8 mouse cellular contexts compared by ENCODE assay signal in genomic region chr8:110267268-110267667, GRCm38 (mm10). TPM values are rescaled to one million over a fixed set of nuclear protein-coding genes. Genes with fewer than 3 reads are reported as not detected.
DNase-seq lines count a peak whose midpoint lies in the region; ATAC-seq and TF ChIP-seq lines count a peak whose summit lies in the region.

No protein-coding gene starts in this region.

- ATAC-seq in heart, postnatal 0 days (ENCODE audit: insufficient read depth, low read depth): no peak
- no peak for ATAC-seq in hindbrain, embryonic 16.5 days
- ATAC-seq in midbrain, embryonic 14.5 days (ENCODE audit: low FRiP score, low TSS enrichment): no peak

- peak overlapping the region; percentile 15 for H3K4me3 ChIP-seq in heart, postnatal 0 days (ENCODE audit: low read depth, low read length)
- no peak overlapping the region for H3K4me3 ChIP-seq in heart, adult 2 months
- H3K4me3 ChIP-seq in hindbrain, embryonic 16.5 days (ENCODE audit: low read length): peak overlapping the region; percentile 37
- peak overlapping the region; percentile 20 for H3K4me3 ChIP-seq in midbrain, embryonic 14.5 days (replicated peaks; ENCODE audit: low read depth, low read length)

- no peak for DNase-seq in heart, postnatal 0 days (ENCODE audit: low spot score)
- no peak for DNase-seq in heart, adult 2 months
- peak; percentile 5 for DNase-seq in embryo, embryonic 11.5 days (ENCODE audit: low read depth, low spot score)
- DNase-seq in midbrain, embryonic 14.5 days: no peak
- DNase-seq in frontal cortex, postnatal 14 days (ENCODE audit: low spot score in 2 of 2): no peak
- DNase-seq in spleen, postnatal 14 days (ENCODE audit: low spot score in 2 of 2): no peak
- no peak for DNase-seq in left cerebral cortex, adult 18-20 months (ENCODE audit: low spot score in 2 of 2)

- H3K4me2 ChIP-seq in heart, postnatal 0 days (ENCODE audit: low read depth, low read length): peak overlapping the region; percentile 45
- H3K4me2 ChIP-seq in hindbrain, embryonic 16.5 days (ENCODE audit: low read length): peak overlapping the region; percentile 76
- peak overlapping the region; percentile 54 for H3K4me2 ChIP-seq in midbrain, embryonic 14.5 days (ENCODE audit: low read length)

- 7% methylated on average over 12 of the region's 12 CpGs for WGBS in heart, postnatal 0 days
- WGBS in heart, adult 2 months: 11% methylated on average over 12 of the region's 12 CpGs
- 13% methylated on average over 12 of the region's 12 CpGs for WGBS in hindbrain, embryonic 16.5 days
- 12% methylated on average over 12 of the region's 12 CpGs for WGBS in midbrain, embryonic 14.5 days

- H3K4me1 ChIP-seq in heart, postnatal 0 days (ENCODE audit: control insufficient read depth, insufficient read depth): 0 out of 2 replicates have a peak, but pooled peaks cover 8% of the 10 kb centered on the region
- H3K4me1 ChIP-seq in heart, adult 2 months (ENCODE audit: control insufficient read depth, insufficient read depth, low read length): no peaks in the 10 kb centered on the region
- H3K4me1 ChIP-seq in hindbrain, embryonic 16.5 days (ENCODE audit: control insufficient read depth, insufficient read depth, low read depth, low read length): peaks cover 8% of the 10 kb centered on the region; the same call in 1 of the 2 replicates
- peaks cover 7% of the 10 kb centered on the region; the same call in 1 of the 2 replicates for H3K4me1 ChIP-seq in midbrain, embryonic 14.5 days (ENCODE audit: control insufficient read depth, insufficient read depth, low read length)

- no peaks in the 10 kb centered on the region for H3K36me3 ChIP-seq in heart, postnatal 0 days (replicated peaks; ENCODE audit: control insufficient read depth, insufficient read depth, low read length)
- no peaks in the 10 kb centered on the region for H3K36me3 ChIP-seq in heart, adult 2 months (ENCODE audit: control insufficient read depth, insufficient read depth, low read length)
- no peaks in the 10 kb centered on the region for H3K36me3 ChIP-seq in hindbrain, embryonic 16.5 days (ENCODE audit: control insufficient read depth, insufficient read depth, low read length)
- no peaks in the 10 kb centered on the region for H3K36me3 ChIP-seq in midbrain, embryonic 14.5 days (ENCODE audit: control insufficient read depth, insufficient read depth, low read length)

- no peak for TF ChIP-seq POLR2A in heart, adult 2 months (IDR thresholded peaks at IDR 0.05; ENCODE audit: insufficient read depth, low read depth, low read length)

- intact Hi-C loops in heart, adult 2 months (cut with DNase I): no loop called here

- no peaks in the 10 kb centered on the region for H3K79me2 ChIP-seq in heart, adult 2 months (replicated peaks; ENCODE audit: control insufficient read depth, insufficient read depth, low read length)

- H3K9ac ChIP-seq in heart, postnatal 0 days (replicated peaks; ENCODE audit: low read depth, low read length): no peak overlapping the region
- H3K9ac ChIP-seq in heart, adult 2 months (ENCODE audit: low read depth, low read length): no peak overlapping the region
- no peak overlapping the region for H3K9ac ChIP-seq in hindbrain, embryonic 16.5 days (ENCODE audit: low read depth, low read length)
- H3K9ac ChIP-seq in midbrain, embryonic 14.5 days (replicated peaks; ENCODE audit: low read length): 0 out of 2 replicates have a peak overlapping the region, but pooled peaks have one; percentile 17

- H3K27me3 ChIP-seq in heart, postnatal 0 days (ENCODE audit: control insufficient read depth, insufficient read depth, low read length): no peaks in the 10 kb centered on the region
- no peaks in the 10 kb centered on the region for H3K27me3 ChIP-seq in heart, adult 2 months (ENCODE audit: control insufficient read depth, insufficient read depth, low read length)
- H3K27me3 ChIP-seq in hindbrain, embryonic 16.5 days (replicated peaks; ENCODE audit: control insufficient read depth, insufficient read depth, low read length): no peaks in the 10 kb centered on the region
- no peaks in the 10 kb centered on the region for H3K27me3 ChIP-seq in midbrain, embryonic 14.5 days (ENCODE audit: control insufficient read depth, insufficient read depth, low read length)

- no peaks in the 10 kb centered on the region for H3K9me3 ChIP-seq in heart, postnatal 0 days (replicated peaks; ENCODE audit: control insufficient read depth, low read length)
- no peaks in the 10 kb centered on the region for H3K9me3 ChIP-seq in hindbrain, embryonic 16.5 days (ENCODE audit: control insufficient read depth, low read length)
- H3K9me3 ChIP-seq in midbrain, embryonic 14.5 days (ENCODE audit: control insufficient read depth, low read length): no peaks in the 10 kb centered on the region

- TF ChIP-seq EP300 in heart, postnatal 0 days (IDR thresholded peaks at IDR 0.05; ENCODE audit: low read depth): no peak
- no peak for TF ChIP-seq EP300 in heart, adult 2 months (IDR thresholded peaks at IDR 0.05; ENCODE audit: insufficient read depth, low read depth, low read length)

- TF ChIP-seq CTCF in heart, postnatal 0 days (IDR thresholded peaks at IDR 0.05; ENCODE audit: low read depth): no peak
- TF ChIP-seq CTCF in heart, adult 2 months (IDR thresholded peaks at IDR 0.05): no peak

- H3K27ac ChIP-seq in heart, postnatal 0 days (ENCODE audit: low read depth): no peak overlapping the region
- no peak overlapping the region for H3K27ac ChIP-seq in heart, adult 2 months
- no peak overlapping the region for H3K27ac ChIP-seq in hindbrain, embryonic 16.5 days (ENCODE audit: low read depth, low read length)
- H3K27ac ChIP-seq in midbrain, embryonic 14.5 days (replicated peaks; ENCODE audit: low read depth, low read length): no peak overlapping the region

RNA-seq across cellular contexts. Expression of gene Hydin, which starts 0.5 kb away (rescaled TPM):
- total RNA-seq in heart, postnatal 0 days (2014; rRNA removed; ENCODE audit: low replicate concordance): 0.04 TPM in 2 replicates
- 0.03 and 0.04 TPM in 2 replicates for polyA plus RNA-seq in heart, postnatal 0 days (2015; fragmentation: Nextera tagmentation; extraction: Ambion mirVana)
- total RNA-seq in heart, adult 2 months (2021): under 1 TPM; 0.05 to 0.10 TPM
- 0.09 and 0.21 TPM in 2 replicates for polyA plus RNA-seq in heart, adult 2 months (2012; rRNA removed)
- 0.41 and 0.60 TPM in 2 replicates for polyA plus RNA-seq in hindbrain, embryonic 16.5 days (2015; fragmentation: Nextera tagmentation; extraction: Ambion mirVana)
- polyA plus RNA-seq in midbrain, embryonic 14.5 days (2014; fragmentation: Nextera tagmentation; extraction: Ambion mirVana): 0.07 and 0.14 TPM in 2 replicates
- under 1 TPM; 0.30 to 0.58 TPM for total RNA-seq in left cerebral cortex, adult 18-20 months (2021)

RNA-seq across cellular contexts. Expression of gene Cmtr2, which starts 51.8 kb away (rescaled TPM):
- 6.9 and 12.1 TPM in 2 replicates for total RNA-seq in heart, postnatal 0 days (2014; rRNA removed; ENCODE audit: low replicate concordance)
- polyA plus RNA-seq in heart, postnatal 0 days (2015; fragmentation: Nextera tagmentation; extraction: Ambion mirVana): 3.0 and 3.1 TPM in 2 replicates
- total RNA-seq in heart, adult 2 months (2021): 1 to 10 TPM; 2.9 to 3.2 TPM
- polyA plus RNA-seq in heart, adult 2 months (2012; rRNA removed): 1.9 and 2.6 TPM in 2 replicates
- 8.8 and 10.4 TPM in 2 replicates for polyA plus RNA-seq in hindbrain, embryonic 16.5 days (2015; fragmentation: Nextera tagmentation; extraction: Ambion mirVana)
- polyA plus RNA-seq in midbrain, embryonic 14.5 days (2014; fragmentation: Nextera tagmentation; extraction: Ambion mirVana): 10.2 and 14.7 TPM in 2 replicates
- total RNA-seq in left cerebral cortex, adult 18-20 months (2021): 1 to 10 TPM; 5.9 to 6.0 TPM
